Mouse (Mus musculus) lung, embryonic 16.5 days (tissue): ENCODE measurements around the gene Srd5a1. TPM values are rescaled to one million over a fixed set of nuclear protein-coding genes. Genes with fewer than 3 reads are reported as not detected.
A peak's percentile ranks its signal among the peaks of the same experiment; 100 is the strongest.

Experiments
- ATAC-seq: fragments of 200-750 bp; cut with Nextera tagmentation; 2 replicates; pipeline ENCODE4 v1.8.0; 2017; ENCODE audit warnings: low read depth, mild to moderate bottlenecking, moderate library complexity
- H3K27ac ChIP-seq: fragments of 300-500 bp; sonication (generic); 2 replicates; pipeline ENCODE4 v1.5.1; 2014; ENCODE audit warnings: mild to moderate bottlenecking, control low read depth, low read length
- H3K27me3 ChIP-seq: fragments of 300-500 bp; sonication (generic); 2 replicates; pipeline ENCODE4 v1.6.1; 2014; ENCODE audit warnings: low read depth, low read length, mixed read lengths; ENCODE audit not compliant: control insufficient read depth, insufficient read depth
- H3K36me3 ChIP-seq: fragments of 300-500 bp; sonication (generic); 2 replicates; pipeline ENCODE4 v1.6.1; 2014; ENCODE audit warnings: low read length; ENCODE audit not compliant: control insufficient read depth, insufficient read depth
- H3K4me1 ChIP-seq: fragments of 300-500 bp; sonication (generic); replicated peaks from 2 replicates; pipeline ENCODE4 v1.6.1; 2014; ENCODE audit warnings: low read length, mixed read lengths; ENCODE audit not compliant: control insufficient read depth, insufficient read depth
- H3K4me2 ChIP-seq: fragments of 300-500 bp; sonication (generic); 2 replicates; pipeline ENCODE4 v1.6.1; 2014; ENCODE audit warnings: low read depth, low read length, control low read depth
- H3K4me3 ChIP-seq: fragments of 300-500 bp; sonication (generic); 2 replicates; pipeline ENCODE4 v1.5.1; 2014; ENCODE audit warnings: mild to moderate bottlenecking, low read length, control low read depth
- H3K9ac ChIP-seq: fragments of 300-500 bp; sonication (generic); 2 replicates; pipeline ENCODE4 v1.6.1; 2014; ENCODE audit warnings: low read length, control low read depth
- H3K9me3 ChIP-seq: fragments of 300-500 bp; sonication (generic); 2 replicates; pipeline ENCODE4 v1.6.1; 2016; ENCODE audit warnings: low read length; ENCODE audit not compliant: control insufficient read depth
- WGBS: fragments of 180-500 bp; shearing (Covaris S2); extraction: QIAGEN DNeasy Blood & Tissue Kit; methylation state at CpG from one replicate; pipeline ENCODE4 v1.1.7; 2014; 5-methylcytosine and 5-hydroxymethylcytosine counted together
- polyA plus RNA-seq: library from polyadenylated mRNA; unstranded; fragments of >200 nt; fragmentation: Nextera tagmentation; extraction: Ambion mirVana; gene quantifications from 2 replicates; pipeline ENCODE4 v1.2.1, GENCODE M21; 2015

Gene Srd5a1
- polyA plus RNA-seq, 1 experiment from 2014 or later: 22.3 TPM

DNA sequence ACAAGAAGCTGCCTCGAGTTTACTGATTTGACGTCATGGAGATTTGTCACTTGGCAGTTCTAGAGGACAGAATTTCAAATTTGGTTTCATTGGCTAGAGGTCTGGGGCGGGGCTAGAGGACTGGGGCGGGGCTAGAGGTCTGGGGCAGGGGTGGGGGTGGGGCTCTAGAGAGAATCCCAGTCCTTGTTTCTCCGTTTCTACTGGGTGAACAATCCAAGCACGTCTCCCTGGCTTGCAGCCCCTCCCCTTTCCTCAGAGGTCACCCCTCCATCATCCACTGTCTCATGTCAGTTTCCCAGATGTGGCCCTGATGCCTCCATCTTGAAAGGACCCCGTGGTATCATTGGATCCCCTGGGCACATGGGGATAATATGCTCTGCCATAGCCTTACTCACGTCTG, 56.2 kb downstream of the Srd5a1 start:
- Histone ChIP-seq H3K27ac (no peak overlapping the region), H3K27me3 (no peaks in the 10 kb centered on the region), H3K4me1 (no peaks in the 10 kb centered on the region), H3K9ac (no peak overlapping the region), H3K9me3 (no peaks in the 10 kb centered on the region), H3K36me3 (no peaks in the 10 kb centered on the region), H3K4me2 (no peak overlapping the region), H3K4me3 (no peak overlapping the region)
- no peak for ATAC-seq
- 22% methylated on average over 8 of the region's 8 CpGs for WGBS

DNA sequence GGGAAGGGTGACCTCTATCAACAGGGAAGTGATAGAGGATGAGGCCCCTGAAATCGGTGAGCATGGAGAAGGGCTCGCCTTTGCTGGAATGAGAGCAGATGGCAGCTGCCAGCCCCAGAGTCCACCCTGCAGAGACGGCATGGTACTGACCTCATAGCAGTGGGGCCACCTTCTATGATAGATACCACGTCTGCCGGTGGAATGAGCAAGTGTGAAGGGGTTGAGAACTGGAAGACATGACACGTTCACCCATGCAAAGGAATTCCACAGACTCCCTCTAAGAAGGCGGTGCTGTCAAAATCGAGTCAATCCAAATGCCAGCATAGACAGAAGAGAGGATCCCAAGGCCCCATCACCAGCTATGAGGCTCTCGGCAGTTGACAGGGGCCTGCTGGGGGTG, 57.0 kb downstream of the Srd5a1 start:
- H3K27me3 ChIP-seq: no peaks in the 10 kb centered on the region
- H3K4me1 ChIP-seq: no peaks in the 10 kb centered on the region
- ATAC-seq: no peak
- H3K9me3 ChIP-seq: no peaks in the 10 kb centered on the region
- H3K9ac ChIP-seq: no peak overlapping the region
- 65% methylated on average over 9 of the region's 9 CpGs for WGBS
- H3K4me3 ChIP-seq: no peak overlapping the region
- no peaks in the 10 kb centered on the region for H3K36me3 ChIP-seq
- no peak overlapping the region for H3K4me2 ChIP-seq
- no peak overlapping the region for H3K27ac ChIP-seq

DNA sequence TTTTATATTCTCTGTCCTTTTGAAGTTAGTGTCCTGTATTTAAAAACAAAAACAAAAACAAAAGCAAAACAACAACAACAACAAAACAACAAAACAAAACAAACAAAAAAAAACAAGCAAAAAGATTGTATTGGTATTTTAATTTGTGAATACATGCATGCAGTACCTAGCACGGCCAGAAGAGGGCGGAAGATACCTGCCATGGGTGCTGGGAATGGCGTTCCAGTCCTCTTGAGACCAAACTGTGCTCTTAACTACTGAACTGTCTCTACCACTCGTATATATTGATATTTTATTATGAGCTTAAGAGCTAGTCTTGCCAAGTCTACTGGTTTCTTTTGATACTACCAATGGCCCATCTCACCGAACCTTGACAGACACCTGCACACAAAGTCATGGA, 58.2 kb downstream of the Srd5a1 start:
- no peak overlapping the region for H3K4me2 ChIP-seq
- H3K27me3 ChIP-seq: no peaks in the 10 kb centered on the region
- H3K27ac ChIP-seq: no peak overlapping the region
- no peaks in the 10 kb centered on the region for H3K4me1 ChIP-seq
- ATAC-seq: no peak
- WGBS: 15% methylated on average over 5 of the region's 5 CpGs
- no peak overlapping the region for H3K4me3 ChIP-seq
- H3K9ac ChIP-seq: no peak overlapping the region
- no peaks in the 10 kb centered on the region for H3K36me3 ChIP-seq
- H3K9me3 ChIP-seq: no peaks in the 10 kb centered on the region

- no peak for ATAC-seq
- no peaks in the 10 kb centered on the region for H3K27me3 ChIP-seq
- no peak overlapping the region for H3K9ac ChIP-seq
- no peaks in the 10 kb centered on the region for H3K9me3 ChIP-seq
- no peaks in the 10 kb centered on the region for H3K4me1 ChIP-seq
- no peak overlapping the region for H3K4me3 ChIP-seq
- H3K4me2 ChIP-seq: no peak overlapping the region
- no peak overlapping the region for H3K27ac ChIP-seq
- WGBS: 77% methylated on average over 2 of the region's 2 CpGs
- H3K36me3 ChIP-seq: no peaks in the 10 kb centered on the region
Measured at GRCm38 (mm10) chr13:69550831-69551230, 60.4 kb downstream of the Srd5a1 start.

DNA sequence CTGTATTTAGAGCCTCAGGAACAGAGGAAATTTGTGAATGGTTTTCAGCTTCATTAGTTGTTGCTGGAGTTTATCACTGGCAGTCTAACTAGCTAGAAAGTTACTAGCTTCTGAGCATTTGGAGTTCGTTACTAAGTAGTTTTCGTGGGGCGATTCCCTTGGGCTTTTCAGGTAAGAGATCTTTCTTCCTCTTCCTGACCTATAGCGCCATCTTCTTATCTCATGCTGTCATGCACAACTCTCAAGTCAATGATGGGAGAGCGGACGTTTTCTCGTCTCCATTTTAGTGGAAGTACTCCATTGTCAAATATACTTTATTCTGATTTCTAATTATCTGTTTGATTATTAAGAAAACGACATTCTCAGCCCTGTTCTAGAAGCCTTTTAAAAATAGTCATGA, 61.3 kb downstream of the Srd5a1 start:
- Histone ChIP-seq H3K4me3 (no peak overlapping the region), H3K36me3 (no peaks in the 10 kb centered on the region), H3K9me3 (no peaks in the 10 kb centered on the region), H3K27ac (no peak overlapping the region), H3K9ac (no peak overlapping the region), H3K4me1 (no peaks in the 10 kb centered on the region), H3K27me3 (no peaks in the 10 kb centered on the region), H3K4me2 (no peak overlapping the region)
- no peak for ATAC-seq
- WGBS: 40% methylated on average over 8 of the region's 8 CpGs

DNA sequence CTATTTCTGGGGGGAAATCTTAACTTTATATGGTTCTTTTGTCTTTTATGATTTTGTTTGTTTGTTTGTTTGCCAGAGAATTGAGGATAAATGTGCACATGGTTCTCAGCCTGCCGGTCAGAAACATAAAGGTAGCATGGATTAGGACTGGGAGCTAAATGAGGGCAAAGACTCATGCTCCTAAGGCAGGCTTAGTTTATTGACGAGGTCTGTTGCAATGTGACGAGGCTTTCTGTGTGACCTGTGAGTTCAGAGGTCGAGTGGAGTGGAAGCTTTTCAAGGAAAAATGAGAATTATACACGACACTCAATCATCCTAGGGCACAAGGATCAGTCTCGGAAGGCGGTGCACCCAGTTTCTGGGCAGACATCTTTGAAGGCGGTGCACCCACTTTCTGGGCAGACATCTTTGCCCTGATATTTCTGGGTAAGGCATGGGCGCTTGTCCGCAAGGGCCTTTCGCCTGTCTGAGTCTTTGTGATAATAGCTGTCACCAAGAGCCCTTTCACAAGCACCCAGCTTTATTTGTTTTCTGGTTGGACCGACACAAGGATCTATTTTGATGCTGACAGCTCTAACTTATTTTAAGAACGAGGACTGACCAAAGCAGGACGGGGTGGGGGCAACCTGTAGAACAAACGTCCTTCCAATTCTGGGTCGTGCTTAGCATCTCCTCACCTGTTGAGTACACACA, 63.6 kb downstream of the Srd5a1 start:
- 47% methylated on average over 16 of the region's 16 CpGs for WGBS
- Histone ChIP-seq H3K4me2 (no peak overlapping the region), H3K9me3 (no peaks in the 10 kb centered on the region), H3K4me3 (no peak overlapping the region), H3K4me1 (peaks cover 6% of the 10 kb centered on the region; the same call in 1 of the 2 replicates), H3K27me3 (no peaks in the 10 kb centered on the region; the same call in 1 of the 2 replicates), H3K9ac (no peak overlapping the region), H3K36me3 (no peaks in the 10 kb centered on the region), H3K27ac (no peak overlapping the region)
- no peak for ATAC-seq

GRCm38 (mm10) chr13:69545019-69545418, 66.2 kb downstream of the Srd5a1 start:
- no peak for ATAC-seq

GRCm38 (mm10) chr13:69543595-69543994, 67.6 kb downstream of the Srd5a1 start:
- WGBS: 27% methylated on average over 12 of the region's 12 CpGs
- Histone ChIP-seq H3K36me3 (no peaks in the 10 kb centered on the region), H3K4me3 (peak overlapping the region; percentile 25; the same call in 1 of the 2 replicates), H3K9ac (no peak overlapping the region), H3K4me2 (peak overlapping the region; percentile 45), H3K4me1 (peaks cover 12% of the 10 kb centered on the region), H3K27ac (no peak overlapping the region), H3K9me3 (no peaks in the 10 kb centered on the region), H3K27me3 (no peaks in the 10 kb centered on the region; the same call in 1 of the 2 replicates)
- 0 out of 2 replicates have a peak, but pooled peaks have one; percentile 11 for ATAC-seq

More at GRCm38 (mm10) chr13:69545019-69545418, 66.2 kb downstream of the Srd5a1 start:
- 24% methylated on average over 3 of the region's 3 CpGs for WGBS
- Histone ChIP-seq H3K4me1 (peaks cover 12% of the 10 kb centered on the region), H3K36me3 (no peaks in the 10 kb centered on the region), H3K4me2 (no peak overlapping the region), H3K27me3 (no peaks in the 10 kb centered on the region; the same call in 1 of the 2 replicates), H3K9ac (no peak overlapping the region), H3K9me3 (no peaks in the 10 kb centered on the region), H3K27ac (no peak overlapping the region), H3K4me3 (no peak overlapping the region)

GRCm38 (mm10) chr13:69542571-69543352, 68.5 kb downstream of the Srd5a1 start:
- H3K4me3 ChIP-seq: no peak overlapping the region

More at GRCm38 (mm10) chr13:69542571-69543352, 68.5 kb downstream of the Srd5a1 start:
- Histone ChIP-seq H3K4me1 (peaks cover 12% of the 10 kb centered on the region), H3K36me3 (no peaks in the 10 kb centered on the region), H3K9ac (no peak overlapping the region), H3K9me3 (no peaks in the 10 kb centered on the region), H3K27ac (peak overlapping the region; percentile 30; the same call in 1 of the 2 replicates), H3K4me2 (no peak overlapping the region), H3K27me3 (no peaks in the 10 kb centered on the region; the same call in 1 of the 2 replicates)
- ATAC-seq: no peak; the same call in 1 of the 2 replicates
- 47% methylated on average over 17 of the region's 17 CpGs for WGBS
